Mouse (Mus musculus) urinary bladder, postnatal 25 days (tissue): ENCODE measurements around the gene Irx5.

Source experiments
- DNase-seq: peaks from one replicate; pipeline ENCODE4 v3.0.0; 2022; ENCODE audit warnings: low spot score

The Irx5 gene

GRCm38 (mm10) chr8:92360083-92360861 is 2.8 kb downstream of the Irx5 start:
- no peak for DNase-seq

DNA sequence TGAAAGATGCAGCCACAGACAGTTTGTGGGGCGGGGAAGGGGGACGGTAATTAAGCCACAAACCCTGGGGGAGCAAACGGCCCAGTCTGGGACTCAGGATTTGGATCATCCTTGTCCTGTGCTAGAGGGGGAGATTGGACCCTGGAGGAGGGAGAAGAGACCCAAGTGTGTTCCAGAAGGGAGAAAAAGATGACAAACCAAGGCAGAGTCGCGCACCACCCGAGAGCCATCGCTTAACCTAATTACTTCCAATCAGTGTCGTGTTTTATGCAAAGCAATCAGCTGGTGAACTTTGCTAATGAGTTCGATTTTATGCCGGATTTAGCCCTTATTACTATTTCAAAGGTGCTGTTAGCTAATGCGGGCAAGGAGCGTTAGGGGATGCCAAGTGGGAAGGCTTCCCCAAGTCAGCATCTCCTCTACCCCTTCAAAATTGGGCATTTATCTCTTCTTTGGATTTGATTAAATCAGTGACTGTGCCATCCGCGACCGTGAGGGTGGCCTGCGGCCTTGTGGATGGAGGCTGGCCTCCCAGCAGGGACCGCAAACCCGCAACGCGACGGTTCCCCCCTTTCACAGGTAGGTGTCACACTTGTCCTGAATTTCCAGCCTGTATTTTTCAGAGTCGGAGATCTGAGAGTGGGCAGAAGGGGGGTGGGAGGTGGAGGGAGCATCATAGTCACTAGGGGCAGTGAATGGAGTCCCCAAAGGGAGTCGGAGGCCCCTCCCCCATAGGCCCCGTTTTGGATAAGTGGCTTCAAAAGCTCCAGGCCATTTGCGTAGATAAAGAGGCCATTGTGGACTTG is 4.3 kb downstream of the Irx5 start:
- DNase-seq: no peak

DNA sequence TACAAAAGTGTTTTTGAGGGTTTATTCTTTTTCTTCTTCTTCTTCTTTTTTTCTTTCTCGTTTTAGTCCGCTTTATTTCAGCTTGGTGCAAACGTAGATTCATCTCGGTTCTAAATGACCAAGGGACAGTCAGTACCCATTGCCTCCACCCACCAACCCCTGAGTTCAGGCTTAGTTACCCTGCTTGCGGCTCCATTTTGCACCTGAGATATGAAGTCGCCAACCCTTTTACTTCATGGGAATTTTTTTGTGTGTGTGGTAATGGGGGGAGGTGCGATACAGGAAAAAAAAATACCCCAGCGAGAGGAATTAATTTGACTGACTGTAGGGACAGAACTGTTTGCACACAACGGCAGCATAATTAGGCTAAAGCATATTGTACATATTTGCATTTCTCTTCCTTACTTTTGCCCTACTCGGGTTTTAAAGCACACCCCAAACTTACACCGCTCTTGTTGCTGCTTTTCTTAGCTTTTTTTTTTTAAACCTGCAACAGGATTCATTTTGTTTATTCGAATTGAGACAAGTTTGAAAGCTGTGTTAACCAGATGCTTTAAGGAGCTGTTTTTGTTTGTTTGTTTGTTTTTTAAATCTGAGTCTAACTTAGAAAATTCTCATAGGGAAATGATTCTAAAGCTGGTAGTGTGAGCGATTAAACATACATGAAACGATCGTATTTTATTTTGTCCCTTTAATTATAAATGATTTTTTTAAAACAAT is 5.1 kb downstream of the Irx5 start:
- no peak for DNase-seq

GRCm38 (mm10) chr8:92363217-92364147 is 6.1 kb downstream of the Irx5 start:
- DNase-seq: no peak

DNA sequence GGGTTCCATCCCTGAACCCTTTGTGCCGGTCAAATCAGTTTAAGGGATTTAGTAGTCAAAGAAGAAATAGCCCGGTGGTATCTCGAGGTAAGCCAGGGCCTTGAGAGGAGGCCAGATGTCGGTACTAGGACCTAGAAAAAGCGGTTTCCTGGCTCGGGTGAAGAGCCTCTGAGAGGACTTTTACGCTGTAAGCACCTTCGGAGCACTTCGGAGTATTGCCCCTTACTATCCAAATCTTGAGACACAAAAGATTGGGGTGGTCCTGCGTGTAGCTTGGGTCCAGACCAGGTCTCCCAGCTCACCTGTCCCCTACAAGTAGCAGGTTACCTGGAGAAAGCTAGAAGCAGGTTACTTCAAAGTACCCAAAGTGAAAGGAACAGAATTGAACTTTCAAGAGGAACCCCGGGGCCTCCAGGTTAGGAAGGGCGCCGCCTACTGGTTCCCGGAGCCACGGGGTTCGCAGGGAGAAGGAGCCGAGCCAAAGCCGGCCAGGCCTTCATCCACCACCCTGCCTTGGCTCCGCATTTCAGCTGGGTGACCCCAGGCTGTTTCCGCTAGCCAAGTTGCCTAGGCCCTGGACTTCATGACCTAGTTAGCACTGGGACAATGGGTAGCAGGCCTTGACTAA is 6.8 kb downstream of the Irx5 start:
- peak; percentile 31 for DNase-seq

GRCm38 (mm10) chr8:92364776-92365240 is 7.4 kb downstream of the Irx5 start:
- peak; percentile 15 for DNase-seq

DNA sequence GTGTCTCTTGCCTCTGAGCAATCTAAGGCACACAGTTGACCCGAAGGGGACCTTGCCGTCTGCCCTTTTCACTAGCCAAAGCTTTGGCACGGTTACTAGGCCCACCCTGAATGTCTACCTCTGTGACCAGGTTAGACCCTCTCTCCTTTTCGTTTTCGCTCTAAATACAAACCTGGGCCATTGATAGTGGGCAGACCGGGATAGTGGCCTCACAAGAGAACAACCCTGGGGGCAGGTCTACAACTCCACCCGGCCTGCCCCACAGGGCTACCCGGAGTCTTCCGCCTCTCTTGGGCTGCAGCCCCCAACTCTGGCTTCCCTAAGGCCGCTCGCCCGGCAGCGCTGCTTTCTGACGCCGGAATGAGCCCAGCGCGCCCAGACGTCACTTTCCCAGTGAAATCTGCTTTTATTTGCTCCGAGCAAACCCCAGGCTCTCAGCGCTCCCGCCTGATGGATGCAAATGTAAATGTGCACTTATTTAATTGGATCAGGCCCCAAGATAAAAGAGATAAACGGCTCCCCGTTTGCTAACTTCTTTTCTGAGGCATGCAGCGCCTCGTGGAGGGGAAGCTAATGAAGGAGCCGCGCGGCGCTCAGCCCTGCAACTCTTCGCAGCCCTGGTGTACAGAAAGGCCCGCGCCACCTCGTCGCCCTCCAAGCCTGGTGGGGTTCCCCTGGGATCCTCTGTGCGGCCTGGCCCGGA is 8.0 kb downstream of the Irx5 start:
- no peak for DNase-seq

- no peak for DNase-seq
These were observed 8.7 kb downstream of the Irx5 start for GRCm38 (mm10) chr8:92365944-92366735.

DNA sequence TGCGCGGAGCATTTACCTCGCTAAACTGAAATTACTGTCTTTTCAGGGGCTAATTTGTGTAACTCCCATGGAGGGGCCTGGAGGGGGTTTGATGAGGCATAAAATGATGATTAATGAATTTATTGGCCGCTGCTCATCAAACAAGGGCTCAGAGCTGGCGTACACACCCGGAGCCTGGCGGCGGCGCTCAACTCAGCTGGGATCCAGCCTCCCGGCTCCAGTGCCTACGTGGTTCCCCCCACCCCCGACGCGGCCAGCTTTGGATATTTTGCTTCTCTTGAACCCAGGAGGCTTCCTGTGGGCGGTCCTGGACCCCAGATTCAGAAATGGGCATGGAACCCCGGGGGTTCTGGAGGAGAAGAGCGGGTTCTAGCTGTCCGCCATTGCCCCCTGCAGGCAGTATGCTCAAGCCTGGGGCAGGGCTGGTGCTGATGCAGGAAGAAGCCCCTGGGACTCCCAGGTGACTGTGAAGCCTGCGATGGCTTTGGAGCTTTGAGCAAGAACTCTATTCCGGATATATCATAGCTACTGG is 9.4 kb downstream of the Irx5 start:
- no peak for DNase-seq

DNA sequence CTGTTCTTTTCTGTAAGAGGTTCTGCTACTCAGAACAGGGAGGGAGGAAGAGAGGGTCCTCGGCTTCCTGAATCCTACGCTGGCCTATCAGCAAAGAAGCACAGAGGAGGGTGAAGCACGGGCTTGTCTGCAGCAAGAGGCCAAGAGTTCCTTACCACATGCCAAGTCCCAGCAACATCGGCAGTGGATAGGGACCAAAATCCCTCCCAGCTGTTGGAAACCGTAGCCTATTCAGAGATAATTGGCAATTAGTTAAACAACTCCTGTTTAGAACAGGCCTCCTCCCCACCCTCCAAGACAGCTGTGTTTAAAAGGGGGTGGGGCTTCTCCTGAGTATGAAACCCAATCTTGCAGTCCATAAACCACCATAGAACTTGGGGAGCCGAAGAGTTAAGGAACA is 22.1 kb downstream of the Irx5 start:
- DNase-seq: no peak

DNA sequence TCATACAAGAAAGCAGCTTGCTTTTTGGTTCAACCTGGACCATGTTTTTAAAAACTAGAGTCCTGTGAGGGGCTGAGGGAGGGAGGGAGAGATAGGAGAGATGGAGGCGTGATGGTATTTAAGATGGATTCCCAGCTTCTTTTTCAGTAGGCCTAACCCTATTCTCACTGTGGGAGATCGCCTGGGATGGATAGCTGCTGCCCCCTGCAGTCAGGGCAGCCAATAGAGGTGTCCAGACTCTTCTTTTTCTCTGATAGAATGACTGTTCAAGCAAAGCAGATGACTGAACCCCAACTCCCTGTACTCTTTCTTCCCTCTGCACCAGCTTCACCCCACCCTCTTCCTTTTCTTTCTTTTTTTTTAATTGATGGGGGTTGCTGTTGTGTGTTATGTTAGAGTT is 23.1 kb downstream of the Irx5 start:
- no peak for DNase-seq

- no peak for DNase-seq
These were observed 30.5 kb downstream of the Irx5 start for GRCm38 (mm10) chr8:92387893-92388292.

- DNase-seq: no peak
These were observed 46.8 kb downstream of the Irx5 start for GRCm38 (mm10) chr8:92404218-92404617.

- no peak for DNase-seq
These were observed 50.7 kb downstream of the Irx5 start for GRCm38 (mm10) chr8:92408092-92408491.

- no peak for DNase-seq
These were observed 56.2 kb downstream of the Irx5 start for GRCm38 (mm10) chr8:92413583-92413982.

DNA sequence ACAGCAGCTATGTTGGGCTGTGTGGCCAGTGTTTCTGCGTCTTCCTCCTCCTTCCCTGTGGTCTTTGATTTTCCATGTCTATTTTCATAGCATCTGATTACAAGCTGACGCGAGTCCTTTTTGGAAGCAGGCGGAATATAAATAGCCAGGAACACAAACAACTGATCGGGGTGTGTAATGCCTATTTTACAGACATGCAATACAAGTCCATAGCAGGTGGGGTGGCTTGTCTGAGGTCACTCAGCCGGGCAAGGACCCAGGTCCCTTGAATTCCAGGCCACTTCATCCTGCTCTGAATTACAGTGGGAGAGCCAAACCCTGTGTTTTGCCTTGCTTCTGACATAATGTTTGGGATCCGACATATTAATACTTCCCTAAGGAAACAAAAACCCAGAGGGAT is 63.2 kb downstream of the Irx5 start:
- no peak for DNase-seq
